Mouse (Mus musculus): ENCODE measurements at regions not wholly inside any gene's neighbourhood (a gene's known extent, or its start where the extent isn't known, plus 50 kb on each side); places are given as distances from the start of the nearest gene placed in this dataset.

- no peak for DNase-seq (ENCODE audit: low spot score)
Observed at GRCm38 (mm10) chr11:64655162-64655561, 218.7 kb upstream of the F930015N05Rik start.

GRCm38 (mm10) chr11:64663166-64663565, 226.7 kb upstream of the F930015N05Rik start:
- DNase-seq (ENCODE audit: low spot score): no peak

GRCm38 (mm10) chr11:64667010-64667409, 230.6 kb upstream of the F930015N05Rik start:
- DNase-seq (ENCODE audit: low spot score): no peak

- no peak for DNase-seq (ENCODE audit: low spot score)
Observed at GRCm38 (mm10) chr11:64667521-64667920, 231.1 kb upstream of the F930015N05Rik start.

GRCm38 (mm10) chr11:64671898-64672297, 235.4 kb upstream of the F930015N05Rik start:
- DNase-seq (ENCODE audit: low spot score): peak; percentile 25

GRCm38 (mm10) chr11:64673546-64673945, 237.1 kb upstream of the F930015N05Rik start:
- no peak for DNase-seq (ENCODE audit: low spot score)

GRCm38 (mm10) chr11:64703776-64704175, 267.3 kb upstream of the F930015N05Rik start:
- no peak for DNase-seq (ENCODE audit: low spot score)

- no peak for DNase-seq (ENCODE audit: low spot score)
Observed at GRCm38 (mm10) chr11:64711801-64712200, 267.0 kb upstream of the Elac2 start.

GRCm38 (mm10) chr11:64715182-64715581, 263.7 kb upstream of the Elac2 start:
- no peak for DNase-seq (ENCODE audit: low spot score)

GRCm38 (mm10) chr11:64718316-64719085, 260.3 kb upstream of the Elac2 start:
- peak; percentile 40 for DNase-seq (ENCODE audit: low spot score)

- peak; percentile 4 for DNase-seq (ENCODE audit: low spot score)
Observed at GRCm38 (mm10) chr11:64726249-64726648, 252.6 kb upstream of the Elac2 start.

- no peak for DNase-seq (ENCODE audit: low spot score)
Observed at GRCm38 (mm10) chr11:64727841-64728421, 250.9 kb upstream of the Elac2 start.

GRCm38 (mm10) chr11:64738948-64739347, 239.9 kb upstream of the Elac2 start:
- no peak for DNase-seq (ENCODE audit: low spot score)

- DNase-seq (ENCODE audit: low spot score): no peak
Observed at GRCm38 (mm10) chr11:64743753-64744152, 235.1 kb upstream of the Elac2 start.

- DNase-seq (ENCODE audit: low spot score): no peak
Observed at GRCm38 (mm10) chr11:64746146-64746545, 232.7 kb upstream of the Elac2 start.

- no peak for DNase-seq (ENCODE audit: low spot score)
Observed at GRCm38 (mm10) chr11:64749976-64750375, 228.9 kb upstream of the Elac2 start.

GRCm38 (mm10) chr11:64752299-64752698, 226.5 kb upstream of the Elac2 start:
- DNase-seq (ENCODE audit: low spot score): no peak

- DNase-seq (ENCODE audit: low spot score): no peak
Observed at GRCm38 (mm10) chr11:64752816-64753215, 226.0 kb upstream of the Elac2 start.

GRCm38 (mm10) chr11:64754076-64754475, 224.8 kb upstream of the Elac2 start:
- no peak for DNase-seq (ENCODE audit: low spot score)

- DNase-seq (ENCODE audit: low spot score): no peak
Observed at GRCm38 (mm10) chr11:64755563-64755962, 223.3 kb upstream of the Elac2 start.

- DNase-seq (ENCODE audit: low spot score): no peak
Observed at GRCm38 (mm10) chr11:64760626-64761025, 218.2 kb upstream of the Elac2 start.

- DNase-seq (ENCODE audit: low spot score): no peak
Observed at GRCm38 (mm10) chr11:64762755-64763154, 216.1 kb upstream of the Elac2 start.

GRCm38 (mm10) chr11:64764056-64764455, 214.8 kb upstream of the Elac2 start:
- no peak for DNase-seq (ENCODE audit: low spot score)

- no peak for DNase-seq (ENCODE audit: low spot score)
Observed at GRCm38 (mm10) chr11:64776691-64777090, 202.1 kb upstream of the Elac2 start.

All from yolk sac, embryonic 10.5 days (tissue).